Mouse (Mus musculus): ENCODE measurements around the gene Gm3468. TPM values are rescaled to one million over a fixed set of nuclear protein-coding genes. Genes with fewer than 3 reads are reported as not detected.

The Gm3468 gene
- polyA plus RNA-seq (2015; fragmentation: Illumina TruSeq; extraction: RNeasy Lipid Tissue Mini Kit (QIAGEN cat#74804); ENCODE audit: insufficient read depth, low read depth, low replicate concordance) = 0.54 TPM

GRCm38 (mm10) chr14:6108272-6108925, at the start of gene Gm3468:
Gm3468 (minus strand) TSS chr14:6108665.

GRCm38 (mm10) chr14:6125707-6126106, 17.2 kb upstream of the Gm3468 start, which contains the start of gene Gm3476:
Gm3476 (minus strand) TSS chr14:6125807.

GRCm38 (mm10) chr14:6093842-6094241, 14.6 kb downstream of the Gm3468 start, which contains the start of gene Gm8206:
Gm8206 (minus strand) TSS chr14:6093942.

GRCm38 (mm10) chr14:6058167-6058566, 50.3 kb downstream of the Gm3468 start, which contains the start of gene Gm6337:
Gm6337 (minus strand) TSS chr14:6058267.

Other genes starting within 250 kb of the Gm3468 start
- gene Gm8237, start 228.3 kb downstream of the Gm3468 start, polyA plus RNA-seq (2015; fragmentation: Illumina TruSeq; extraction: RNeasy Lipid Tissue Mini Kit (QIAGEN cat#74804); ENCODE audit: insufficient read depth, low read depth, low replicate concordance) = not detected
- gene Gm3248, start 146.9 kb downstream of the Gm3468 start, polyA plus RNA-seq (2015; fragmentation: Illumina TruSeq; extraction: RNeasy Lipid Tissue Mini Kit (QIAGEN cat#74804); ENCODE audit: insufficient read depth, low read depth, low replicate concordance) = not detected
- gene Gm3453, start 129.5 kb downstream of the Gm3468 start, polyA plus RNA-seq (2015; fragmentation: Illumina TruSeq; extraction: RNeasy Lipid Tissue Mini Kit (QIAGEN cat#74804); ENCODE audit: insufficient read depth, low read depth, low replicate concordance) = not detected
- not detected for gene Gm6337, start 50.4 kb downstream of the Gm3468 start, polyA plus RNA-seq (2015; fragmentation: Illumina TruSeq; extraction: RNeasy Lipid Tissue Mini Kit (QIAGEN cat#74804); ENCODE audit: insufficient read depth, low read depth, low replicate concordance)
- gene Gm8206, start 14.7 kb downstream of the Gm3468 start, polyA plus RNA-seq (2015; fragmentation: Illumina TruSeq; extraction: RNeasy Lipid Tissue Mini Kit (QIAGEN cat#74804); ENCODE audit: insufficient read depth, low read depth, low replicate concordance) = not detected
- gene Gm3476, start 17.1 kb upstream of the Gm3468 start, polyA plus RNA-seq (2015; fragmentation: Illumina TruSeq; extraction: RNeasy Lipid Tissue Mini Kit (QIAGEN cat#74804); ENCODE audit: insufficient read depth, low read depth, low replicate concordance) = not detected
- not detected for gene Gm21560, start 110.6 kb upstream of the Gm3468 start, polyA plus RNA-seq (2015; fragmentation: Illumina TruSeq; extraction: RNeasy Lipid Tissue Mini Kit (QIAGEN cat#74804); ENCODE audit: insufficient read depth, low read depth, low replicate concordance)
- not detected for gene Gm3411, start 178.6 kb upstream of the Gm3468 start, polyA plus RNA-seq (2015; fragmentation: Illumina TruSeq; extraction: RNeasy Lipid Tissue Mini Kit (QIAGEN cat#74804); ENCODE audit: insufficient read depth, low read depth, low replicate concordance)
- gene Gm21103, start 196.2 kb upstream of the Gm3468 start, polyA plus RNA-seq (2015; fragmentation: Illumina TruSeq; extraction: RNeasy Lipid Tissue Mini Kit (QIAGEN cat#74804); ENCODE audit: insufficient read depth, low read depth, low replicate concordance) = not detected
- not detected for gene Gm3618, start 235.0 kb upstream of the Gm3468 start, polyA plus RNA-seq (2015; fragmentation: Illumina TruSeq; extraction: RNeasy Lipid Tissue Mini Kit (QIAGEN cat#74804); ENCODE audit: insufficient read depth, low read depth, low replicate concordance)